Mouse (Mus musculus) kidney, adult 11 months (tissue): ENCODE data around the gene Mras.

Experiments used
- DNase-seq: peaks from one replicate; pipeline ENCODE4 v3.0.0; 2022

Mras gene

DNA sequence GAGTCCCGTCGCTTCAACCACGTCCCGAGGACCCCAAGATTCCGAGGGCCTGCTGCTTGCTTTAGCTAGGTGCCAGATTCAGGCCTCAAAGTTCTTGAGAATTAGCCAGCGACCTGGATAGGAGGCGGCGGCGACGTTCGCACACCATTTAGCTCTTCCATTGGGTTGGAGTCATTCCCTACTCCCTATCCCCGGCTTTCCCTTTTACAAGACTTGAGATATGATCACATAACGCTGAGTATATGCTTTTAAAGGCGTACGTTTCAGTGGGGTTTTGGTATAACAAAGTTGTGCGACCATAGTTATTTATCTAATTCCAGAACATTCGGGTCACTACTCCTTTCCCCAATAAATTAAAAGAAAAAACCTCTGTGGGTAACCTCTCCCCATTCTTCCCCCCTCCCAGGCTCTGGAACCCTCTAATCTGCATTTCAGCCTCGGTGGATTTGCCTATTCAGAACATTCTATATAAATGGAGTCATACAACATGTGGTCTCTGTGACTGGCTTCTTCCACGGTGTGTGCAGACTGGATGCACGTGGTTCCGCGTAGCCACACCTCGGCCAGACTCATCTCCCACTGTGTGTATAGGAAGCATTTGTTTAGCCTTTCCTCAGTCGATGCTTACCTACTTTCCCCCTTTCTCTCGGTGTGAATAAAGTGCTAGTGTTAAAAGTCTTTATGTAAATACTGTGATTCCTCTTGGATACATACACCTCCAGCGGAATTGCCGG is at the start of gene Mras:
TSS of gene Mras (minus strand) at position 351 of the 734 bp plus-strand sequence.
- no peak for DNase-seq

- no peak for DNase-seq
Measured at GRCm38 (mm10) chr9:99485144-99485543, 48.0 kb upstream of the Mras start.

GRCm38 (mm10) chr9:99484632-99485031 is 47.5 kb upstream of the Mras start:
- DNase-seq, result no peak

GRCm38 (mm10) chr9:99483191-99483590 is 46.0 kb upstream of the Mras start:
- DNase-seq, result no peak

- no peak for DNase-seq
Measured at GRCm38 (mm10) chr9:99480764-99481163, 43.6 kb upstream of the Mras start.

DNA sequence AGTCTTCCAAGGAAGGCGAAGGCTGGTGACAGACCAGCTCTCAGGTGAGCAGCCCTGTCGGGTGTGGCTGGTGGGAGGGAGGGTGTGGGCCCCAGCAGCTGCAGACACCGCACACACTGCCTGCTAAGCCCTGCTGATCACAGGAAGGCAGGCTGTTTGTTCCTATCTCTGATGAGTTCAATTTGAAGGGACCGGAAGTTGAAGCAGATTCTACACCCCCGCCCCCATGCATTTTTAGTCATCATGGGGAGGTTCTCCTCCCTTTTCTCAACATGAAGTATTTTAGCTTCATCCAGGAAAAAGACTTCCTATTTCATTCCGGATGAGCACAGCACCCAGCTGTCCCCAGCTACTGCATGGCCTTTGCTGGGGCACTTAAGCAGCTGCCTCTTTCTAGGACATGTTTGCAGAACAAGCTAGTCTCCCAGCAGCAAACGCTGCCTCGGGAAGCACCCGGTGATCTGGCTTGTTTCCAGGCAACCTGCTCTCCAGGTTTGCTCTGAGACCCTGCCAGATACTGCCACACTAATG is 42.1 kb upstream of the Mras start:
- DNase-seq, result no peak

GRCm38 (mm10) chr9:99471334-99471733 is 34.2 kb upstream of the Mras start:
- DNase-seq, result no peak

GRCm38 (mm10) chr9:99470347-99471092 is 33.3 kb upstream of the Mras start:
- no peak for DNase-seq

GRCm38 (mm10) chr9:99469681-99470273 is 32.6 kb upstream of the Mras start:
- DNase-seq, result peak; percentile 11

- DNase-seq, result no peak
Measured at GRCm38 (mm10) chr9:99468572-99468971, 31.4 kb upstream of the Mras start.

DNA sequence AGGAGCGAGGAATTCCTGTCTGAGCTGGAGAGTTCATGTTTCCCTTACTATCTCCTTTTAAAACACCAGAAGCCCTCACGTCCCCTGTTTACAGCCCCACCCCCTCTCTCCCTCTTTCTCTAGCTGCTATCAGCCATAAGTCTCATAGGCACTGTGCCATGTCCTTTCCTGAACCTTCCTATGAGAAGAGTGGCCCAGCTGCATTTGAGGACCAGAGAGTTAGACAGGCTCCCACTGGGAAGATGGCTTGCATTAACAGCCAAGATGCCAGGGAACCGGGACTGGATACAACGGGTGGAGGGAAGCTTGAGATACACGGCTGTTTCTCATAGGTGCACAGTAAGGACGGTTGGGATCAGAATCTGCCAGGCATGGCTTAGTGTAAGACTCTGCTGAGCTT is 27.7 kb upstream of the Mras start:
- no peak for DNase-seq

GRCm38 (mm10) chr9:99459730-99460129 is 22.5 kb upstream of the Mras start:
- DNase-seq, result no peak

DNA sequence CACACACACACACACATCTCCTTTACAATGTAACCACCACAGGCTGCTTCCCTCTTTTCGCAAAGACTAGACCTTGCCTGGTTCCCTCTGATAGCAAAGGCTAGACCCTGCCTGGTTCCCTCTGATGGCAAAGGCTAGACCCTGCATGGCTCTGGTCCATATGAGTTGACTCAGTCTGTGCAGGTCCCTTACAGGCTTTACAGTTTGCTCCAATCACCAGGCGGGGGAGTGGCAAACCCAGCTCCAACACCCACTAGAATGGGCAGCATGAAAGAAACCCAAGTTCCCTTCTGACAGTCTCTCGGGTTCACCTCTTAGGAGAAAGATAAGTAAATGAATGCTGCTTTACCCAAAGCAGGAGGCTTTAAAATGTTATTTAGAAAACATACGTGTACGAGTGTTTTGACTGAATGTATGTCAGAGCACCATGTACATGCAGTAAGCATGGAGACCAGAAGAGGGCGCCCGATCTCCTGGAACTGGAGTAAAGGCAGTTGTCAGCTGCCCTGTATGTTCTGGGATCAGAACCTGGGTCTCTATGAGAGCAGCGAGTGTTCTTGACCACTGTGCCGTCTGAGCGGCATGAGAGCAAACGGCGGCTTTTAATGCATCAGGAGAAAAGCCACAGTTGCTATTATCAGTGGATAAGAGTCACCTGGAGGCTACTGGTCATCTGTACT is 21.5 kb upstream of the Mras start:
- no peak for DNase-seq

DNA sequence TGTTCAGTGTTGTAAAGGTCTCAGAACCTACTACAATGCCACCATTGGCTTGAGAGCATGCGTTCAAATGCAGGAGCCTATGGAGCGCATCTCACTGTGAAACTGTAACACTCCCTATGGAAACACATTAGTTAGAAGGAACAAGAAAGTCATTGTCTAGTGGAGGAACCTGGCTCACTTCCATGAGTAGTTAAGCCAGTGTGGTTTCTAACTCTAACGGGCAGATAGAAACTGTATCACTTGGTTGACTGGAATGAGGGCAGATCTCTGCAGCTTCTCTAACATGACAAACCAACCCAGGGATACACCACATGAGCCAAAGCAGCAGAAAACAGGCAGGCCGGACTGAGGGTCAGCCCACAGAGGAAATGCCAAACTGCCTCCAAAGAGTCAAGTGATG is 17.0 kb upstream of the Mras start:
- no peak for DNase-seq

DNA sequence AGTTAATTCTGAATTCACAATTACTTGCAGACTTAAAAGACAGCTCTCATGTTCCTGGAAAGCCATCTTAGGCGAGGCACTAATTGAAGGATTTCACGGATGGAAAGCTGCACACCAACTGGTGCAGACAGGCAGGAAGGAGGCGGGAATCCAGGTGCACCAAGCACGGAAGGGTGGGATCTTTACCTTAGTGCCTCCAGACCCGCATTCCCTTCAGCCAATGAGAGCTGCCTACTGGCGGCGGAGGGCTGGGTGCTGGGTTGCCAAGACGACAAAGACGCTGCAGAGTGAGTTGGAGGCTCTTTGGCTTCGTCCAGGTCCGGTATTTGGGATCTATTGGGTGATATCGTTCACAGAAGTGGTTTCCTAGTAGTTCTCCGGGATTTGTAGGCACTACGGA is 14.0 kb upstream of the Mras start, which contains the start of gene Nme9:
TSS of gene Nme9 (plus strand) at position 315 of the 400 bp plus-strand sequence.
- no peak for DNase-seq

- no peak for DNase-seq
Measured at GRCm38 (mm10) chr9:99449886-99450647, 12.9 kb upstream of the Mras start.

DNA sequence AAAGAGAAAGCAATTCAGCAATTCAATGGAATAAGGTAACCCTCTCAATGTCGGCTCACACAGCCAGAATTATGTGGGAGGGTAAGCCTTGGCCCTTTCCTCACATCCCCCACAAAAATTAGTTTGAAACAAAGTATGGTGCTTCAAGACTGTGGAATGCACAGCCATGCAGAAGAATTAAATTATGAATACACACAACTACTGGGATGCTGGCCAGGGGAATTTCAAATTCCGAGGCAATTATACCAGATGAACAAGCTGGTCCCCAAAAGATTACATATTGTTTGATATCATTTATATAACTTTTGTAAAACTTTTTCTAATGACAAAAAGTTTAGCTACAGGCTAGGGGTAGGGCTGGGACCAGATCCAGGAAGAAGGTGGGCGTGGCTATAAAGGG is 10.1 kb upstream of the Mras start:
- DNase-seq, result no peak

DNA sequence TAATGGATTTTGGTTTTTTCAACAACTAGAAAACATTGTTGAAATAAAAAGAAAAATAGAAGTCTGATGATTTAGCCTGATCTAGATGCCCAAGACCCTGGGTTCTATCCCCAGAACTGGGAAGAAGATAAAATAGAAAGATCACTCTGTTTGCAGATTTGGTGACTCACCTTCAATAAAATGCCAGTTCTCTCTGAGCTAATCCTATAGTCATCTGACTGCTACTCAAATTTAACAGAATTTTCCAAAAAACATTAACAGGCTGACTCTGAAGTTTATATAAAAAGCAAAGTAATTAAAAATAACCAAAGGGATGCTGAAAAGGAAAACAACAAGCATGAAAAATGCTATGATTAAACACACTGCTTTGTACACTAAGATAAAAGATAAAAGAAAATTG is 9.1 kb upstream of the Mras start:
- no peak for DNase-seq

GRCm38 (mm10) chr9:99444590-99445178 is 7.5 kb upstream of the Mras start:
- DNase-seq, result no peak

GRCm38 (mm10) chr9:99441647-99442433 is 4.7 kb upstream of the Mras start:
- no peak for DNase-seq

- DNase-seq, result no peak
Measured at GRCm38 (mm10) chr9:99440941-99441340, 3.8 kb upstream of the Mras start.
